In the genomic region with DNA sequence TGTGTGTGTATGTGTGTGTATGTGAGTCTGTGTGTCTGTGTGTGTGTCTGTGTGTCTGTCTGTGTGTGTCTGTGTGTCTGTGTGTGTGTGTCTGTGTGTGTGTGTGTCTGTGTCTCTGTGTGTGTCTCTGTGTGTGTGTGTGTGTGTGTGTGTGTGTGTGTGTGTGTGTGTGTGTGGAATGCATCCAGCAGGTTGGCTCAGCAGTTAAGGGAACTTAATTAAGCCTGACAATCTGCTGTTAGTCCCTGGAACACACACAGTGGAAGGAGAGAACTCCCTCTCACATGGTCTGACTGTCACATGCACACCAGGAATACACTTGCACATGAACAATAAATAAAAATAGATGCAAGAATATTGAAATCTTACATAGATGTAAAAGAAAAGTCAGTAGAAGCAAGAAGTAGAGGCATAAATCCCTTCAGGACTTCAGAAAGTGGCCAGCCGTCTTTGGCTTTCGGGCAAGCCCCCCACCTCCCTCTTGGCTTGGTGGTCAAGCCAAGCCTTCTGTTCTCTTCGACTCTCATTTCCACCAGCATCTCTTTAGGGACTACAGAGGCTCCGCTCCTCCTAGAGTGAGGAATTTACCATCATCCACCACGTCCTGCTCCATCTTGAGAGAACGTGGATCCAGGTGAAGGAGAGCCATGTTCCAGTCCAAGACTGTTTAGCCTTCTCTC, we compare ENCODE assay signal across 30 mouse cellular contexts. TPM values are rescaled to one million over a fixed set of nuclear protein-coding genes. Genes with fewer than 3 reads are reported as not detected.
"Had no signal": no experiment of that assay in that cellular context is flagged by ENCODE, and none has a peak within 500 bp of the region (broad histone marks: within the 10 kb centered on the region; RNA-seq: fewer than 3 reads in every experiment).

No protein-coding gene starts in this region.

- ATAC-seq: lung, postnatal 0 days; midbrain, embryonic 13.5 days; midbrain, embryonic 16.5 days had no signal

- H3K4me1 ChIP-seq: limb, embryonic 13.5 days; liver, embryonic 13.5 days; neural tube, embryonic 12.5 days; neural tube, embryonic 15.5 days had no signal

- H3K36me3 ChIP-seq: limb, embryonic 13.5 days; liver, embryonic 13.5 days; midbrain, embryonic 13.5 days; neural tube, embryonic 12.5 days; neural tube, embryonic 15.5 days had no signal

- H3K9ac ChIP-seq: limb, embryonic 13.5 days; liver, embryonic 13.5 days; lung, embryonic 14.5 days; midbrain, embryonic 13.5 days; neural tube, embryonic 12.5 days; neural tube, embryonic 15.5 days had no signal

- H3K4me3 ChIP-seq: layer of hippocampus, adult 2 months; left cerebral cortex, adult 2 months; limb, embryonic 13.5 days; liver, embryonic 13.5 days; midbrain, embryonic 13.5 days; neural tube, embryonic 12.5 days; neural tube, embryonic 15.5 days had no signal

- H3K4me2 ChIP-seq: limb, embryonic 13.5 days; liver, embryonic 13.5 days; lung, embryonic 14.5 days; midbrain, embryonic 13.5 days; neural tube, embryonic 12.5 days; neural tube, embryonic 15.5 days had no signal

- H3K9me3 ChIP-seq: limb, embryonic 13.5 days; liver, embryonic 13.5 days; midbrain, embryonic 13.5 days; neural tube, embryonic 12.5 days; neural tube, embryonic 15.5 days had no signal

- H3K27ac ChIP-seq: layer of hippocampus, adult 2 months; left cerebral cortex, adult 2 months; limb, embryonic 13.5 days; liver, embryonic 13.5 days; macrophage; midbrain, embryonic 13.5 days; neural tube, embryonic 12.5 days; neural tube, embryonic 15.5 days; stomach, postnatal 0 days had no signal

- DNase-seq: kidney, adult 9 months; kidney, postnatal 14 days; layer of hippocampus, adult 9-11 months; liver; liver, embryonic 13.5 days; lung, embryonic 14.5 days; right cerebral cortex, adult 18-20 months; right cerebral cortex, postnatal 14 days; right cerebral cortex, postnatal 4 days; thymus, adult 2 months; thymus, postnatal 14 days; thymus, postnatal 4 days had no signal

- H3K27me3 ChIP-seq: limb, embryonic 13.5 days; liver, embryonic 13.5 days; neural tube, embryonic 12.5 days; neural tube, embryonic 15.5 days had no signal

RNA-seq across cellular contexts. Expression of gene Tmem247, which starts 19.5 kb away (rescaled TPM):
- total RNA-seq: layer of hippocampus, adult 2 months; layer of hippocampus, postnatal 25 days; left cerebral cortex, adult 2 months; left cerebral cortex, postnatal 10 days; left cerebral cortex, postnatal 36 days; megakaryocyte, adult 5-6 weeks had no signal
- polyA plus RNA-seq: kidney, embryonic 16.5 days; large intestine, adult 2 months; limb, embryonic 13.5 days; liver, embryonic 13.5 days; liver, embryonic 16.5 days; lung, embryonic 14.5 days; lung, postnatal 0 days; macrophage; midbrain, embryonic 13.5 days; midbrain, embryonic 16.5 days; neural tube, embryonic 12.5 days; neural tube, embryonic 15.5 days; stomach, embryonic 14.5 days; stomach, postnatal 0 days; thymus, adult 2 months had no signal

RNA-seq across cellular contexts. Expression of gene Atp6v1e2, which starts 50.1 kb away (rescaled TPM):
- total RNA-seq: layer of hippocampus, adult 2 months; left cerebral cortex, adult 2 months; left cerebral cortex, postnatal 10 days; left cerebral cortex, postnatal 36 days; megakaryocyte, adult 5-6 weeks had no signal
- polyA plus RNA-seq: kidney, embryonic 16.5 days; large intestine, adult 2 months; limb, embryonic 13.5 days; liver, embryonic 13.5 days; liver, embryonic 16.5 days; lung, embryonic 14.5 days; lung, postnatal 0 days; macrophage; midbrain, embryonic 13.5 days; midbrain, embryonic 16.5 days; neural tube, embryonic 12.5 days; neural tube, embryonic 15.5 days; stomach, embryonic 14.5 days; thymus, adult 2 months had no signal
